ENCODE assay signal across 24 mouse cellular contexts in the genomic region with DNA sequence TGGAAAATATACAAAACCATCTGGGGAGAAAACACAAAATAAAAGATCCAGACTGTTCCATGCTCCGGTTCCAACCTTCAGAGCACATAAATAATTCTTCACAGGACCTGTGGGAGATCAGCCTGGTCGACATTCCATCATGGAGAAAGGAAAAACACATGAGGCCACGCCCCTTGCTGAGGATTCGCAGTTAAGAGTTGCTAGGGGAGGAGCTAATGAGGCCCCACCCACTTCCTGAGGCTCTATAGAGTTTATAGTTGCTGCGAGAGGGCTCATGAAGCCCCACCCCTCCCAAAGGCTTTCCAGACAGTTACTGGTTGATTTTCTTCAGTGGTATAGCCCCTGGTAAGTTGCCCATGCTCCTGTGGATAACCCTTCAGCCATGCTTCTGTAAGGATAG.
DNase-seq lines count a peak whose midpoint lies in the region; TF ChIP-seq lines count a peak whose summit lies in the region.
"Had no signal": no experiment of that assay in that cellular context is flagged by ENCODE, and none has a peak within 500 bp of the region (broad histone marks: within the 10 kb centered on the region; RNA-seq: fewer than 3 reads in every experiment).

No protein-coding gene starts in this region.

- DNase-seq in kidney, postnatal 10 days: peak; percentile 50
- DNase-seq in kidney, adult 2 months: no peak
- peak; percentile 26 for DNase-seq in retina, postnatal 1 day
- DNase-seq in retina, embryonic 14.5 days (ENCODE audit: low spot score): no peak
- peak; percentile 72 for DNase-seq in ES-E14 (ENCODE audit: low read depth, low spot score)
- peak; percentile 67 for DNase-seq in testis, postnatal 10 days (ENCODE audit: low spot score)
- DNase-seq in layer of hippocampus, adult 18-20 months (ENCODE audit: low spot score in 2 of 2): no peak
- DNase-seq in heart, postnatal 36 days: no peak
- DNase-seq: adrenal gland, postnatal 36 days; cerebellum, adult 11-12 months; cerebellum, postnatal 25 days; kidney, postnatal 25 days; layer of hippocampus, adult 9-11 months; left cerebral cortex, postnatal 4 days; lung, postnatal 14 days; thymus, postnatal 36 days had no signal

- H3K4me3 ChIP-seq in kidney, adult 2 months (ENCODE audit: insufficient read depth, low read depth, low read length): no peak overlapping the region
- H3K4me3 ChIP-seq in ES-E14 (ENCODE audit: insufficient read depth in 1 of 2, low read depth in 1 of 2, low read length in 2 of 2, poor library complexity in 1 of 2, severe bottlenecking in 1 of 2): no peak overlapping the region
- H3K4me3 ChIP-seq: embryonic facial prominence, embryonic 10.5 days; heart, embryonic 15.5 days; hindbrain, embryonic 10.5 days; left cerebral cortex, adult 2 months had no signal

- H3K9ac ChIP-seq in ES-E14 (ENCODE audit: insufficient read depth, low read depth, low read length, poor library complexity, severe bottlenecking): no peak overlapping the region
- H3K9ac ChIP-seq: heart, embryonic 15.5 days; liver, embryonic 14.5 days had no signal

- no peaks in the 10 kb centered on the region for H3K9me3 ChIP-seq in ES-E14 (ENCODE audit: control insufficient read depth, insufficient read depth, low read depth, low read length)
- H3K9me3 ChIP-seq: embryonic facial prominence, embryonic 10.5 days; heart, embryonic 15.5 days; hindbrain, embryonic 10.5 days had no signal

- H3K27ac ChIP-seq in kidney, adult 2 months (ENCODE audit: insufficient read depth, low read depth, low read length): no peak overlapping the region
- H3K27ac ChIP-seq in ES-E14 (ENCODE audit: insufficient read depth, low read depth, low read length, poor library complexity, severe bottlenecking): no peak overlapping the region
- H3K27ac ChIP-seq: embryonic facial prominence, embryonic 10.5 days; heart, embryonic 15.5 days; hindbrain, embryonic 10.5 days; hindbrain, postnatal 0 days; left cerebral cortex, adult 2 months; liver, embryonic 14.5 days; stomach, postnatal 0 days had no signal

- H3K27me3 ChIP-seq in kidney, adult 2 months (replicated peaks; ENCODE audit: control insufficient read depth, insufficient read depth, low read length): no peaks in the 10 kb centered on the region
- H3K27me3 ChIP-seq: heart, embryonic 15.5 days; Patski had no signal

- no peak for TF ChIP-seq CTCF in kidney, adult 2 months (conservative IDR thresholded peaks at IDR 0.05; ENCODE audit: insufficient read depth, insufficient read length, low read depth, low read length)

- in situ Hi-C loops in ES-E14 (cut with MboI; ENCODE audit: low sequenced_read_pairs in 2 of 2, unreplicated experiment in 2 of 2): no loop called here

- 55% methylated on average over 5 of the region's 5 CpGs for WGBS in kidney, adult 2 months

- H3K36me3 ChIP-seq in kidney, adult 2 months (ENCODE audit: control insufficient read depth, insufficient read depth, low read length): no peaks in the 10 kb centered on the region
- H3K36me3 ChIP-seq in ES-E14 (ENCODE audit: control insufficient read depth, insufficient read depth, low read length, poor library complexity, severe bottlenecking): no peaks in the 10 kb centered on the region
- H3K36me3 ChIP-seq: embryonic facial prominence, embryonic 10.5 days; heart, embryonic 15.5 days; hindbrain, embryonic 10.5 days had no signal

- no peak for TF ChIP-seq POLR2A in kidney, adult 2 months (IDR thresholded peaks at IDR 0.05; ENCODE audit: low read depth, low read length)

- intact Hi-C loops in heart, postnatal 36 days (cut with DNase I): no loop called here

- no peaks in the 10 kb centered on the region for H3K4me1 ChIP-seq in kidney, adult 2 months (ENCODE audit: control insufficient read depth, insufficient read depth, low read length)
- no peaks in the 10 kb centered on the region for H3K4me1 ChIP-seq in ES-E14 (ENCODE audit: control insufficient read depth in 2 of 2, insufficient read depth in 2 of 2, low read length in 2 of 2, poor library complexity in 1 of 2)

TF ChIP-seq in ES-E14, 5 proteins besides CTCF, POLR2A, EP300 and RAD21:
- no peak for TF ChIP-seq ZNF384 (IDR thresholded peaks at IDR 0.05; ENCODE audit: low read depth, low read length)
- no peak for TF ChIP-seq HCFC1 (IDR thresholded peaks at IDR 0.05; ENCODE audit: borderline replicate concordance, insufficient read depth, low read length)
- TF ChIP-seq CHD2 (IDR thresholded peaks at IDR 0.05; ENCODE audit: low read depth, low read length): no peak
- no peak for TF ChIP-seq ZC3H11A (IDR thresholded peaks at IDR 0.05; ENCODE audit: borderline replicate concordance, low read depth, low read length)
- TF ChIP-seq MAFK (IDR thresholded peaks at IDR 0.05; ENCODE audit: insufficient read depth, low read depth, low read length): no peak

Comparison
In these comparisons a context has a peak if more than half of its experiments do, and no peak if none do; other contexts are left out.
1. DNase-seq: peak in kidney, postnatal 10 days (single experiment), retina, postnatal 1 day (single experiment), ES-E14 (single experiment) and testis, postnatal 10 days (single experiment); none in kidney, adult 2 months (single experiment), retina, embryonic 14.5 days (single experiment), layer of hippocampus, adult 18-20 months (0 of 2) and heart, postnatal 36 days (0 of 2).